Mouse (Mus musculus) gonadal fat pad, adult 2 months (tissue): Measurements from ENCODE around the gene Rexo4. TPM values are rescaled to one million over a fixed set of nuclear protein-coding genes. Genes with fewer than 3 reads are reported as not detected.

Source experiments
- DNase-seq: peaks from one replicate; pipeline ENCODE4 v3.0.0-alpha.2; 2012; ENCODE audit warnings: low read depth
- polyA plus RNA-seq: library from polyadenylated mRNA; depleted of rRNA; stranded (reverse); fragments of >200 nt; gene quantifications from 2 replicates; pipeline ENCODE4 v1.2.3, GENCODE M21; 2012

Rexo4 gene
- polyA plus RNA-seq, 1 experiment: 30.2 TPM

DNA sequence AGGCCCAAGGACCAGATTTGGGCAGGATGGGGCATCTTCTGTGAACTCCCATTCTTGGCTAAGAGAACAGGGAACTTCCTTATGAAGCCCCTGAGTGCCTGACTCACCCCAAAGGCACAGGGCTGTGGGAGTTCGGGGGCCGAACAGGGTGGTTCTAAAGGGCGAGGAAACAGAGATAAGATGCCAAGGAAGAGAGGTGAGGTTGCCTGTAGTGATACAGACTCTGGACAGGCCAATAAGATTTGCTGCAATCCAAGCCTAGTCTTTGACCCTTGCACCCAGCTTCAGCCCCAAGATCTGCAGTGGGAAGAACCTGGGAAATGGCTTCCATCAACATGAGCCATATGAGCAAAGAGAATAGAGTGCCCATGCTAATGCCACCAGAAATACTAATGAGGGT is 20.9 kb downstream of the Rexo4 start:
- no peak for DNase-seq

DNA sequence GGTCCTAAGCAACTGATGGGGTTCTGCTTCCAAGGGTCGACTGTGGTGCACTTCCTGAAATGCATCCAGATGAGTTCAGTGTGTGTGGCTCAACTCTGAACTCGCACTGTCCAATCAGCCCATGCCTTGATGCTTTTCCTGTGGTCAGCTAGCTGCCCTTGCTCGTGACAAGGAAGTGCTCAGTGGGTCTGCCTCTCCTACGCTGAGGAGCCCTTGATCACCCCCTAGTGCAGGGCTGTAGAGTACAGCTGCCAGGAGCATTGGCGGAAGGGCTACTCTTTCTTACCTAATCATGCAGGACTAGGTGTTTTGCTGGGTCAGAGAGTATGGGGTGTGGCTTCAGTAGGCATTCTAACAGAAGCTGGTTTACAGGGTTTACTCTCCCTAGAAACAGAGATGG is 22.6 kb downstream of the Rexo4 start:
- DNase-seq: no peak

DNA sequence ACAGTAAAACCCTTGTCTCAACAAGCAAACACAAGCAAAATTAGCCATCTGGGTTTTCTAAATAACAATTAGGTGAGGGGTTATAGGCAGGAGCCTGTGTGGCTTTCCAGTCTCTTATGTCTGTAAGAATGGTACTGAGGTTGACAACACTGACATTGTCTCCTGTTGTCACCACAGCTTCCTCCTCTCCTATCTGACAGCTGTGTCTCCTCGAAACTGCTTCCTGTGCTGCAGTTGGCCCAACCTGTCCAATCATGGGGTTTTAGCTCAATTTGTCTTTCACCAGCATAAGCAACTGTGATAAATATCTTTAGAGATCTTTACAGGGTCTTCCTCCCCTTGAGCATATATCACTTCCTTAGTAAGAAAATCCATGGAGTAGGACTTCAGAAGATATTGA is 27.8 kb downstream of the Rexo4 start:
- DNase-seq: no peak

DNA sequence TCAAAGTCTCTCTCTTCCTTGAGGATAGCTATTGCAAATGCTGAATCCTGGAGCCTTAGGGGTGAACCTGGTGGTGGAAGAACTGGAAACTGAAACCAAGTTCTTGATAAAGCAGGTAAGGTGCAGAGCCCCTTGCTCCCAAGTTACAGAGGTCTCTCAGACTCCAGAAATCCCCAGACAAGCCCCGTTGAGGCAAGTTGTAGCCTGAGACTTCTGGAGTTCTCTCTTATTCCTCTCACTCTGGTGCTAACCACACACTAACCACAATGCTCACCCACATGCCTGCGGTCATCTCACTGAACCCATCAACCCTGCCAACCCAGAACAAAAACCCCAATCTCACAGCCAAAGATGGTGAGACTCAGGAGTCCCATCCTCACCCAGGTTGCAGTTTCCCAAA is 28.9 kb downstream of the Rexo4 start:
- no peak for DNase-seq

DNA sequence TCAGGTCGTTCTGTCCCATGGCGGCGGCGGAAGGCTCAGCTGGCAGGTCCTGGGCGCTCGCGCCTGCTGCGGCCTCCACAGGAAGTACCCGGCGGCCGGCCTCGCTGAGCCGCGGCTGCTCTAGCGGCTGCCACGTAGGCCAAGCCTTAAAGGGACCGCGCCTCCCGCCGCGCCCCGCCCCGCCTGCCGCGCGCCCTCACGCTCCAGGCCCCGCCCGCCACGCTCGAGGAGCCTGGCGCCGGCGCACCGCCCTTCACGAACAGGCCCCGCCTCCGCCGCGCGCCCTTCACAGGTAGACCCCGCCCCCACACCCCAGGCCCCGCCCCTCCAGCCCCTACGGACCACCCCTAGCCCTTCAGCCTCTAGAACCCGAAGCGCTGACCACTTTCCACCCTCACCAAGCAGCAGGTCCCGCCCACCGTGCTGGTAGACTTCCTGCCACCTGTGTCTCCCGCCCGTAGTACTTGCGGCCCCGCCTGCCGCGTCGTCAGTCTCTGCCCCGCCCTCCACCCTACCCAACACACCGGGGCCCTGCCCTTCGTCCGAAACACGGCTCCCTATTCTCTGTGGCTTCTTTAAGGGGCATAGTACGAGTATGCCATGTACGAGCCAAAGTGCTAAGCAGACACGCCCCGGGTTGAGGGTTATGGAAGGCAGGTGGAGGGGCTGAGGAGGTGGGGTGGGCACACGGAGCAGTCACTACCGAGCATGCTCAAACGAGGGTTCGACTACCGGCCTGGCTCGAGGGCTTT is 30.7 kb downstream of the Rexo4 start, which contains the start of the genes Surf4 and Stkld1:
Gene Surf4 (minus strand): TSS at position 625 of the 752 bp plus-strand sequence.
Gene Stkld1 (plus strand): TSS at position 744 of the 752 bp plus-strand sequence.
- no peak for DNase-seq

DNA sequence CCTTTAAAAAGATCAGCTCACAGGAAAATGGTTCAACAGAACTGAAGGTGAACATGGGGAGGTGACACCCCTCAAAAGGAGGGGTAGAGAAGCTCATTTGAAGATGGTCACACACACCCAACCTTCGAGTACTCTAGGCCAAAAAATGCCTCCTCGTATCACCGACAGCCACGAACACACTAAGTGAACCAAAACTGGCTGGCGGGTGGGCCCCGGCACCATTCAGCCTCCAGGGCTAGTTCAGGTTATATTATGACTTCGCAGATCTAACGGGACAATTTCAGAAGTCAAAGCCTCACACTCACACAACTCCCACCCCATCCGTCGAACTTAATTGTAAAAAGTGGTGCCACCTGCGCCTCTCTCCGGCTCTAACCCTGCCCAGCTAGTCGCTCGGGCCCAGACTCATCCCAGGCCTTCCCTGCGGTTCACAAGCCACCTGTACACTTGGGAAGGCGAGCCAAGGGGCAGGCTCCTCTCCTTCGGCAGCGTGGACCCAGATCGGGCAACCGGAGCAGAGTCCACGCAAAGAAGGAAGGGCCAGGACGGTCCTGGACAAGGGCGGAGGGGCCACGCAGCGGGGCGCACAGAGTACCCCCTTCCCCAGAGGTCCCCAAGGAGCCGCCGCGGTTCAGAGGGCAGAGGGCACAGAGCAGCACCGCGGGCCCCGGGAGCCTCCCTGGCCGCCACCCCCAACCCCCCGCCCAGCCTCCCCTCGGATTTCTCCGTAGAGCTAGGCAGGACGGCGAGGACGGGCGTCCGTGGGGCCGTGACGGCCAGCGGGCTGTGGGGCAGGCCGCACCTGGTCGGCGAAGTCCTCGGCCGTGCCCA is 31.5 kb downstream of the Rexo4 start:
- no peak for DNase-seq

DNA sequence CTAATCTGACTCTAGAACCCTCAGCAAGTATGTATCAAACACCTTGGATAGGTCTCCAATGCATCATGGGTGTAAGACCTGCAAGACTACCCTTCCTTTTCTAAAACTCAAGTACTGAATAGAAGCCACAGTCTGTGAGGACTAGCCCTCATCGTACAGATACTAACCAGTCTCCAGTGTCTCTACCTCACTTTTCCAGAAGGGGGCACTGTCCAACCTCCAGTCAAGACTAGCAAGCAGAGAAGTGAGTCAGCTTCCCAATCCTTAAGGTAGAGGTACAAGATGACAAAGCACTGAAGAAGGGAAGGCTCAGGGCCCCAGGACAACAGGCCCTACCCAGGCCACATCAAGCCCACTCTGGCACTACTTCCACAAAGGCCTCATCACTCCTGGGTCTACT is 33.8 kb downstream of the Rexo4 start:
- DNase-seq: no peak

DNA sequence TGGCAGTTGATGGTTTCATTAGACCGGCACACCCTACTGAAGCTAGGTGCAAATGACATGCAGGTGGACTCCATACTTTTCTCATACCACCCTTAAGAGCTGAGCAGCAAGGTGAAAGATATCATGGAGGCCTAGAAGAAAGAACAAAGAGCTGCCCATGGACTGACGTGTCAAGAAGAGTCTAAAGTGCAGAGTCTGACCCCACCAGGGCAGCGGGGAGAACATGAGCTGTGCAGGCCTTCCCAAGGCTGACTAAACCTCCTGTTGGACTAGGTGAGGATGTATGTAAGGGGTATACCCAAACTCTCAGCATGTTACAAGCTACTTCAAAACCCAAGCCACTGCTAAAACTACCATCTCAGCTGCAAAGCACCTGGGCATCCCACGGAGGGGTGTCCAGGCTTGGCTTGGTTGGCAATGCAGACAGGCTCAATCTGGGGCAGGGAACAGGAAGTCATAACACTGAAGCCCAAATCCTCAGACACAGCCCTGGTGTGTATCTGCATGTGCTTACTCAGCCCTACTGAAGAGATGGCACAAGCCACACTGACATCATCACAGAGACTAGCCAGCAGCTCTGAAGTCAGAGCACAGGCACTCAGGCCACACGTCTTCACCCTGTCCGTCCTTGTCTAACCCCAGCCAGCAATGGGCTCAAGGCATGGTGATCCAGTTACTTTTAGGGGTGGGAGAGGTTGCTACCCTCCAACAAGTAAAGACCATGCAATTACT is 36.3 kb downstream of the Rexo4 start:
- DNase-seq: no peak

DNA sequence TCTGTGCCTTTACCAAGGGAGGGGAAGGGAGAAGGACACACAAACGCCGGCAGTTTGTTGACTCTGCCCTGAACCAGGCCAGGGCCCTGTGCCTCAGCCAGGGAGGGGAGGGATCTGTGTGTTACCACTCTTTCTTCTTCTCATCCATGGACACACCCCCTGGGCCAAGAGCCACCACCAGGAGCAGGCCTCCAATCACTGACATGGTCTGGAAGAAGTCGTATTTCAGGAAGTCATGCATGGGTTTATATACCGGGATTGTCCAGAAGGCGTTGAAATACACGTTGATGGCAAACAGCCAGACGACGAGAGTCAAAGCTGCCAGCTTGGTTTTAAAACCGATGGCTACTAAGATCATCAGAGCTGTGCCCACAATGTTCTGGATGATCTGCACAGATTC is 42.4 kb downstream of the Rexo4 start:
- no peak for DNase-seq

DNA sequence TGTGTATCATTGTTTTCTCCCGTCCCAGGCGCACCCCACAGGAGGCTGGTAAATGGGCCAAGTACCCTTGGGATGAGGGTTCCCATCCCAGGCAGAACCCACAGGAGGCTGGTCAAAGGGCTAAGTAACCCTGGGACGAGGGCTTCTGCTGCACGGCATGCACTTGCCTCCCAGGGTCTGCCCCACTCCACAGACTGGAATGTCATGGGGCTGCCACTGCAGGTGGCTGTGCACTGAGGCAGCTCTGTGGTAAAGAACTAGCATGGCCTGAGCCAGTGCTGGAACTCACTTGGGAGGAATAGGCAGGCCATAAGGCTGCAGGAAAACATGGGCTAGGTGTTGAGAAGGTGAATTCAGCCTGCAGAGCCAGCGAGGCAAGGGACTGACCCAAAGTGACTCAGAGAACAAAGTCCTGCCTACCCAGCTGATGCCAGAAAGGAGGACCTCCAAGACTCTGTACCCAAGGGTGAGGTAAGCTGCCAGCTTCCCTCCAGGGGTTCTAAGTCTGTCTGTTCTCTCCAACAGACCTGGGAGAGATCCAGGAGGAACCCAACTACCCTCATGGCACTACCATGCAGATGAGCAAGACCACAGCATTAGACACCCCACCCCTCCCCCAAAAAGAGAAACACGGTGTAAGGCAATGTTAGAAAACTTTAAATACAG is 43.9 kb downstream of the Rexo4 start:
- DNase-seq: no peak

DNA sequence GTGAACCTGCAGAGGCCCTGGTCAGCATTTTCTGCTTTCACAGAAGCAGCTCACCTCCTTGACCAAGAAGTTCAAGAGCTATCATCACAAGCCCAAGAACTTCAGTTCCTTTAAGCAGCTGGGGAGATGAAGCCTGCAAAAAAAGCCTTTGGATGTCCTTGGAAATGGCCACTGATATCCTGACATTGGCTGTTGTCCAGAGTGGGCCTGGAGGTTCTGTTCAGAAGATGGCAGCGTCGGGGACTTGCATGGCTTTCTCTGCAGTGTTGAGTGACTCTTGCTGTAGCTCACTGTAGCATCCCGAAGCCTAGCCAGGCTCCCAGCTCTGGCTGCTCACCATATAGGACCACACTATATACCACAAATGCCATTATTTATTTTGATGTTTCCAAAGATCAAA is 44.5 kb downstream of the Rexo4 start:
- DNase-seq: no peak

DNA sequence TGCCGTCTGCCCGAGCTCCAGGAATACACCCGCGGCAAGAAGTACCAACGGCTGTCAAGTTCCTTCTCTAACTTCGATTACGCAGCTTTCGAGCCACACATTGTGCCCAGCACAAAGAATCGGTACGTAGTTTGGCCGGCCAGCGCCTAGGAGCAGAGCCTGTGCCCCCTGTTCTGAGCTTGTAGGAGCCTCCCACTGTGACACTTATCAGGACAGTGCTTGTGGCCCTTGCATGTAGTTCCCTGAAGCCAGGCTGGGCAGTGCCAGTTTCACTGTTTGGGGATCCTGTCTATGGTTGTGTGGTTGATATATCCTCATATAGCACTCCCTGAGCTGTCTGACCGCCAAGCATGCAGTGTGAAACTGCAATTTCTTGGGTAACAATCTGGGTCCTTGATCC is 47.4 kb downstream of the Rexo4 start:
- DNase-seq: no peak

DNA sequence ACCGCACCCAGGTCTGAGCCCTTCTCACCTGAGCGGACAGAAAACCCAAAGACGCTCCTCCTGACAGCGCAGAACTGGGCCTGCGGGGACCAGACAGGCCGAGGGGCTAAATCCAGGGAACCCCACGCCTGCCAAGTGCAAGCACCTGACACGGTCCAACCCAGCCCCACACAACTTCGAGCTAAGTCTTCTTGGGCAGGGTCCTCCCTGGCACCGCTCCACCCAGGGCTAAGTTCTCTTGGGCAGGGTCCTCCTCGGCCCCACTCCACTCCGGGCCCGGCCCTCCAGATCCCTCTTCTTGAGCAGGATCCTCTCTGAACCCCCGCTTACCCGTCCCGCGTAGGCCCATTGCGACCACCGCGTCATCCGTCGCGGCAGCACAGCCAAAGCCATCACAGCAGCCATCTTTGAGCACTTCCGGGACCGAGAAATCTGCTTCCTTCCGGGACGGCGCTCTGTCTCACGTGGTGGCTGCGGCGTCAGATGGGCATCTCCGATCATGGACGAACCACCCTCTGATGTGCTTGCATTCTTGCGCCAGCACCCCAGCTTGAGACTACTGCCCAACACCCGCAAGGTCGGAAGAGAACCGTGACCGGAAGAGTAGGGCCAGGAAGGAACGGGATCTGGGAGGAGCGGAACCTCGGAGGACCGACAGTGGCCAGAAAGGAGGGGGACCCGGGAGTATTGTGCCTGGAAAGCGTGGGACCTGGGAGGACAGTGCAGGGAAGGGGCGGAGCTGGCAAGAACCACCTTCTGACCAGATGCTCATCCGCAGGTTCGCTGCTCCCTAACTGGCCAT is 48.1 kb downstream of the Rexo4 start, which contains the start of the genes Surf2 and Surf1:
Gene Surf2 (plus strand): TSS at position 441 of the 802 bp plus-strand sequence.
Gene Surf1 (minus strand): TSS at position 604 of the 802 bp plus-strand sequence.
- no peak for DNase-seq

DNA sequence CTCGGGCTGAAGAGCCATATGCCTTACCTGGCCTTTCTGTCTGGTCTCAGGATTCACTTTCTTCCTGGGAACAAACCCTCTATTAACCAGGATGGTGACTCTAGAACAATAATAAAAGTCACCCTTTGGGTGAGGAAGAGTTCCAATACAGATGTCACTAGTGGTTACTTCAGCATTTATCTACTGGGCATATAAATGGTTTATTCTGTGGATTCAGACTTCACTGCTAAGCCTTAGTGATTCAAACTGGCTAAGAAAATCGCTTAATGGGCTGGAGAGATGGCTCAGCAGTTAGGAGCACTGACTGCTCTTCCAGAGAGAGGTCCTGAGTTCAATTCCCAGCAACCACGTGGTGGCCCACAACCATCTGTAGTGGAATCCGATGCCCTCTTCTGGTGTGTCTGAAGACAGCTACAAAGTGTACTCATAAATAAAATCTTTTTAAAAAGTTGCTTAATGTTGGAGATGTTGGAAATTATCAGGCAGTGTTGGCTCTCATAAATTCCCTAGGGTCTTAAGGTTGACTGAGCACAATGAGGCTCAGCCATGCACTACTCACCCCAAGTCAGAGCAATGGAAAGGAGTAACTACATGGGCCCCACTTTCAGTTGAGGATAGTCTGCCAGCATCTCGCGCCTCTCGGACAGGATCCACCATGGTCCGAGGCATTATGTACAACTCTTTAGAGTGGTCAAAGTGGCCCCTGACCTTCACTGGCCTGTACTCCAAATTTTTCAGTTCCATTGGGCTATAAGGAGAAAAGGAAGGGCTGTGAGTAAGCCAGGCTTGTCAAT is 49.8 kb downstream of the Rexo4 start:
- DNase-seq: no peak

DNA sequence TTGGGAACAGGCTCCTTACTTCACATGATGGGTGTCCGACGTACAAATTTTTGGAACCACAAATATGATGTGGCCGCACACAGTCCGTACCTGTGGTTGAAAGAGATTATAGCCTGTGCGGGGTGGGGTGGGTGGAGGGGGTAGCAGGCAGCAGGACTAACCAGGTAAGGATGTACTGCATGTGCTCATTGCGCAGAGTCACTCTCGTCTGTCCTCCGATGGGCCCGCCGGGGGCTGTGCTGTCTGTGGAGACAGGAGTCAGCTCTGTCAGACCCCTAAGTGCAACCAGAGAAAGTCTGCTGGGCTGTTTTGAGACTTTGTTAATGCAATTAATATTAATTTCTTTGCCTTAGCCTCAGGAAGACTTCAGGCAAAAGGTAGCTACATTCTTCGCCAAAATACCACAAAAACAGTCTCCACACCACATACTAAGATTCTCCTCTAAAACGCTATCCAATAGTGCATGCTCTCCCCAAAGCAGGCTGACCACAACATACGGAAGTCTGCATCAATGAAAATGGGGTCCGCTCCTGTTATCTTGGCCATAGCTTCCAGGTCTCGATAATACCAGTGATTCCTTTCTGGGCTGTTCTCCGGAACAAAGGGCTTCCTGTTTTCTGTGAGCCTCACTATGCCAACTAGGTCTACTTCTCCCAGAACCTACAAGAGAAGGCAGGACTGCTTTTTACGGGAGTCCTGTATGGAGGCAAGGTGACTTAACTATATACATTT is 50.6 kb downstream of the Rexo4 start:
- no peak for DNase-seq

DNA sequence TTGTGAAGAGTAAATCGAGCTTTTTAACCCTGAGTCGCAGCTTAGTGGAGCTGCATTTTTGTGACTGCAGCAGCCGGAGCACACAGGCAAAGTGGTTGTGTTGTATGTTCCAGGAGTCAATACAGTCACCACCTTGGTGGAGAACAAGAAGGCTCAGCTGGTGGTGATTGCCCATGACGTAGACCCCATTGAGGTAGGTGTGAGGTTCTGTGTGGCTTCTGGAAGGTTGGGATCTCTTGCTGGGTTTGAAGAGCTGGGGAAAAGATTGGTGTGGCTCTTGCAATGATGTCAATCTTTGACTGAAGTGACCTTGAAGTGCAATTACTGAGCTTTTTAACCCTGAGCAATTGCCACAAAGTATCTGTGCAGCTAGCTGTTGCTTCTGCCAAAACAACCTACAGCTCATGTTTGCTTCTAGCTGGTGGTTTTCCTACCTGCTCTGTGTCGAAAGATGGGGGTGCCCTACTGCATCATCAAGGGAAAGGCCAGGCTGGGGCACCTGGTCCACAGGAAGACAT is 51.9 kb downstream of the Rexo4 start:
- no peak for DNase-seq

DNA sequence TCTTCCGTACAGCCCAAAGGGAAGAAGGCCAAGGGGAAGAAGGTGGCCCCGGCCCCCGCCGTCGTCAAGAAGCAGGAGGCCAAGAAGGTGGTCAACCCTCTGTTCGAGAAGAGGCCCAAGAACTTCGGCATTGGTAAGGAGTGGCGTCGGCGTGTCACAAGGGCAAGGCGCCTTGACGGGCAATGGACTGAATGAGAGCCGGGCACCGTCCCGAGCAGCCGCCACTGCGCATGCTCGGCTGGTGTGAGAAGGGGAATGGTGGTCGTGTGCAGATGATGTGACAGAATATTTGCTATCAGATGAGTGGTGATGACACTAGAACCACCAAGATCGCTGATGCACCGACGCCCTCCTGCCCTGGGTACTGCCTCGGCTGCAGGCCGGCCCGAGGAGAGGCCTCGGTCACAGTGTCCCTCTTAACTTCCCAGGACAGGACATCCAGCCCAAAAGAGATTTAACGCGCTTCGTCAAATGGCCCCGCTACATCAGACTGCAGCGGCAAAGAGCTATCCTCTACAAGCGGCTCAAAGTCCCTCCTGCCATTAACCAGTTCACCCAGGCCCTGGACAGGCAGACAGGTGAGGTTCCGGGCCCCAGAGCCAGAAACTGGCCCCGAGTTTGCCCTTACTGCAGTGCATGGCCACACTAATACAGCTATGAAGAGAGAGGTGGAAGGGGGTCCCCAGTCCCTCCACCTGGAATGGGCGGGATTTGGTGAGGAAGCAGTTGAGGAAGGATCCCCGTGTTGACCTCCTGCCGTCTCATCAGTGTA is 53.0 kb downstream of the Rexo4 start:
- DNase-seq: no peak
